Mouse (Mus musculus): Measurements from ENCODE around the gene Casp3. TPM values are rescaled to one million over a fixed set of nuclear protein-coding genes. Genes with fewer than 3 reads are reported as not detected.
A peak's percentile ranks its signal among the peaks of the same experiment; 100 is the strongest.
"Not testable (repeated sequence)": the region's sequence is repeated elsewhere in the genome, so short reads cannot be mapped to it uniquely, and the experiment has no call there.

Casp3 gene
- 59.8 and 65.4 TPM in 2 replicates for polyA plus RNA-seq (2015; fragmentation: Nextera tagmentation; extraction: Ambion mirVana)

DNA sequence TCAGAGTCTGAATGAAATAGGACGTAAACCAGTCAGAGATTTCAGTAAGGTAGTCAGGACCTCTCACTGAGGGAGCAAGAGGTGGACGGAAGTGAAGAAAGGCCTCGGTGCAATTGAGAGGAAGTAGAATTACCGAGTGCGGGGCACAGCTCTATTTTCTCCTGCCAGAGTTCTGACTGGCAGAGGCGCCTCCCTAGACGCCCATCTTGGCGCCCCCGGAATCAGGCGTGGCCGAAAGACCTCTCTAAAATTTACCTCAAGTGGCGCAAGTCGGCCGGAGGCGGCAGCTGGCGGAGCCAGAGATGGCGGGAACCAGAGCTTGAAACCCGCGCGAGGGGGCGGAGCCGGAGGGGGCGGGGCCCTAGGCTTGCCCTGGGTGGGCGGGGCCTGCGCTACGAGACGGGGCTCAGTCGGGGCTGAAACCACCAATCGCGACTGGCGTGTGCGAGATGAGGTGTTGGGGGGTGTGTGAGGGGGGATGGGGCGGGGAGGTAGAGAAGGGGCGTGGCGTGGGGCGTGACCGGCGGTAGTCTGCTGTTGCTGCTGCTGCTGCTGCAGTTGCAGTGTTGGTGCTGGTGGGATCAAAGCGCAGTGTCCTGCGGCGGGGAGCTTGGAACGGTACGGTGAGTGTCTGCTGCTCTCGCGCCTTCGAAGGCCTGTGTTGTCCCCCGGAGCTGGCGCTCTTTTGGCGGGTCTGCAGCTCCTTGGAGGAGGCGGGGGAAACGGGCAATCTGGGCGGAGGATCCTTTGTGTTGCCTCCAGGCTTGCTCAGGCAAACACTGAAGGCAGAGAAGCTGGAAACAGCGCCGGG lies at the start of gene Casp3, which contains the start of gene Primpol:
Gene Casp3, plus strand, starts transcription at position 413 of the 811 bp plus-strand sequence.
Gene Primpol, minus strand, starts transcription at position 334 of the 811 bp plus-strand sequence.
- no peaks in the 10 kb centered on the region for H3K27me3 ChIP-seq (ENCODE audit: control insufficient read depth, insufficient read depth, low read length)
- H3K4me1 ChIP-seq (ENCODE audit: control insufficient read depth, insufficient read depth, low read length): peaks cover 27% of the 10 kb centered on the region
- peak; percentile 98 for ATAC-seq (ENCODE audit: insufficient read depth, low FRiP score)
- no peaks in the 10 kb centered on the region for H3K9me3 ChIP-seq (replicated peaks; ENCODE audit: control insufficient read depth, low read length)
- H3K36me3 ChIP-seq (ENCODE audit: control insufficient read depth, insufficient read depth, low read length): no peaks in the 10 kb centered on the region
- peak within 1 kb of the TSS; percentile 99 for H3K4me2 ChIP-seq (ENCODE audit: low read depth, low read length)
- peak within 1 kb of the TSS; percentile 90 for H3K4me3 ChIP-seq (replicated peaks; ENCODE audit: low read length)
- WGBS: under 1% methylated on average over 52 of the region's 54 CpGs
- H3K9ac ChIP-seq (ENCODE audit: low read length): peak within 1 kb of the TSS; percentile 88
- H3K27ac ChIP-seq (ENCODE audit: low read length): peak within 1 kb of the TSS; percentile 91

DNA sequence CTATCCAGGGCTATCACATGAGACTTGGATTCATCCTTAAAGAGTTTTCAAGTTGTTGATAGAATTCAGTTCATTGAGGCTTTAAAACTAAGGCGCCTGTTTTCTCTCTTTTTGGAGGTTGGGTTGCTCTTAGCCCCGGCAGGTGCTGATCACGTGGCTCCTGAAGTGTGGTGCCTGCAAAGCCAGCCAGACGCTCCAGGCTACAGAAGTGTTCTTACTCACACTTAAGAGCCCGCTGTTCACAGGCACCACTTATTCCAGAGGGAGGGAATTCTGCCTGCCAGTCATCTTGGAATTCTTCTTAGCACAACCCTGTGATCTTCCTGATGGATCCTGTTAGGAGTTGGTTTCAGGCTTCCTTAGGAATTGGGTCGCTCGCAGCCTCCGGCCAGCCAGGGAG lies 49.1 kb upstream of the Casp3 start:
- WGBS: 90% methylated on average over 8 of the region's 8 CpGs
- Histone ChIP-seq H3K9ac (ENCODE audit: low read length) (no peak overlapping the region), H3K36me3 (ENCODE audit: control insufficient read depth, insufficient read depth, low read length) (no peaks in the 10 kb centered on the region), H3K27ac (ENCODE audit: low read length) (no peak overlapping the region), H3K4me1 (ENCODE audit: control insufficient read depth, insufficient read depth, low read length) (no peaks in the 10 kb centered on the region), H3K4me3 (replicated peaks; ENCODE audit: low read length) (no peak overlapping the region), H3K4me2 (ENCODE audit: low read depth, low read length) (no peak overlapping the region), H3K9me3 (replicated peaks; ENCODE audit: control insufficient read depth, low read length) (no peaks in the 10 kb centered on the region), H3K27me3 (ENCODE audit: control insufficient read depth, insufficient read depth, low read length) (no peaks in the 10 kb centered on the region)
- ATAC-seq (ENCODE audit: insufficient read depth, low FRiP score): no peak

DNA sequence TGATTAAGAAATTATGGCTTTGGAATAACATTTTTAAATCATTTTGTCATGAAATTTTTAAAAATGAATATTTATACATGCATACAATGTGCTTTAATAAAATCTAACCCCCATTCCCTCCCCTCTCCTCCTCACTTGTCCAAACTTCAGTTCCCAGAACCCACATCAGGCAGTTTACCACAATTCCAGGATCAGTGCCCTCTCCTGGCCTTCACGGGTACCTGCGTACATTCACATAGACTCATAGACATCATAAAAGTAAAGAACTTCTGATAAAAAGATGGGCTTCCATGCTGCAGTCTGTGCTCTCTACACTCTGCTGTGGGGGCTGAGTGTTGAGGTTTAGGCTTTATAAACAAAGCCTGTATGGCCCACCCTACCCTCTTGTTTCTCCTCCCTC lies 48.1 kb upstream of the Casp3 start:
- 73% methylated on average over 2 of the region's 2 CpGs for WGBS
- ATAC-seq (ENCODE audit: insufficient read depth, low FRiP score): no peak
- H3K9ac ChIP-seq (ENCODE audit: low read length): no peak overlapping the region
- no peaks in the 10 kb centered on the region for H3K4me1 ChIP-seq (ENCODE audit: control insufficient read depth, insufficient read depth, low read length)
- no peaks in the 10 kb centered on the region for H3K36me3 ChIP-seq (ENCODE audit: control insufficient read depth, insufficient read depth, low read length)
- no peak overlapping the region for H3K27ac ChIP-seq (ENCODE audit: low read length)
- H3K27me3 ChIP-seq (ENCODE audit: control insufficient read depth, insufficient read depth, low read length): no peaks in the 10 kb centered on the region
- no peak overlapping the region for H3K4me2 ChIP-seq (ENCODE audit: low read depth, low read length)
- no peak overlapping the region for H3K4me3 ChIP-seq (replicated peaks; ENCODE audit: low read length)
- no peaks in the 10 kb centered on the region for H3K9me3 ChIP-seq (replicated peaks; ENCODE audit: control insufficient read depth, low read length)

DNA sequence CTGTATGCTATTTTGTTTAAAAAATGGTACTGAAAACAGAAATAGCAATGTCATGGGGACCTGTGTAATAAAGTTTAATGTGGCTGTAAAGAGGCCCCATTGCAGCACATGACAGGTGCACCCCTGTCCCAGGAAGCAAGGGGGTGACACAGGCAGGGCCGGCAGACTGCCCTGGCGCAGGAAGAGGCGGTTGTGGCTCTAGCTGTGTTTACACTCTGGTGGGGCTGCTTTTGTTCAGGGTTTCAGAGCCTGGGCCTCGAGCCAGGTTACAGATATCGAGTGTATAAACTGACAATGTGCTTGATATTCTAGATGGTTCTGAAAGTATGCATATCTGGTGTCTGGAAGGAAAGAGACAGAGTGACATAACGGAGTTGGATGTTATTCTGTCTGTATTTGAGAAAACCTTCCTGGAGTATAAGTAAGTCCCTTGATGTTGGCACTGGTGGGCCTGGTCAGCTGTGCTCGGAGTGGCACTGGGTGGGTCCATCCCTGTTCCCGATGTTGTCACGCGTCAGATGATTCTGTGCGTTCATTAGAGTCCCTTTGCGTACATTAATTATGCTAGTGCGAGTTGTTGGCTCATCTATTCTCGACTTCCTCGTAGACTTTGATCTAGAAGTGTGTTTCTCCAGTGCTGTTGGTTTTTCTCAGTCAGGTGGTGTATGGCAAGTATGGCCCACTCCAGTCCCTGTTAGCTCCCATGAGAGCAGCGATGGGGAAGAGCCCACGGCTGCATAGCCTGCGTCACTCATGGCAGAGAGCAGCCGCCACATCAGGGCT lies 47.2 kb upstream of the Casp3 start:
- H3K9ac ChIP-seq (ENCODE audit: low read length): no peak overlapping the region
- no peaks in the 10 kb centered on the region for H3K9me3 ChIP-seq (replicated peaks; ENCODE audit: control insufficient read depth, low read length)
- WGBS: 67% methylated on average over 19 of the region's 19 CpGs
- no peak overlapping the region for H3K4me2 ChIP-seq (ENCODE audit: low read depth, low read length)
- H3K4me3 ChIP-seq (replicated peaks; ENCODE audit: low read length): no peak overlapping the region
- peak; percentile 34; the same call in 1 of the 2 replicates for ATAC-seq (ENCODE audit: insufficient read depth, low FRiP score)
- no peaks in the 10 kb centered on the region for H3K4me1 ChIP-seq (ENCODE audit: control insufficient read depth, insufficient read depth, low read length)
- H3K36me3 ChIP-seq (ENCODE audit: control insufficient read depth, insufficient read depth, low read length): no peaks in the 10 kb centered on the region
- 0 out of 2 replicates have a peak overlapping the region, but pooled peaks have one; percentile 62 for H3K27ac ChIP-seq (ENCODE audit: low read length)
- no peaks in the 10 kb centered on the region for H3K27me3 ChIP-seq (ENCODE audit: control insufficient read depth, insufficient read depth, low read length)

DNA sequence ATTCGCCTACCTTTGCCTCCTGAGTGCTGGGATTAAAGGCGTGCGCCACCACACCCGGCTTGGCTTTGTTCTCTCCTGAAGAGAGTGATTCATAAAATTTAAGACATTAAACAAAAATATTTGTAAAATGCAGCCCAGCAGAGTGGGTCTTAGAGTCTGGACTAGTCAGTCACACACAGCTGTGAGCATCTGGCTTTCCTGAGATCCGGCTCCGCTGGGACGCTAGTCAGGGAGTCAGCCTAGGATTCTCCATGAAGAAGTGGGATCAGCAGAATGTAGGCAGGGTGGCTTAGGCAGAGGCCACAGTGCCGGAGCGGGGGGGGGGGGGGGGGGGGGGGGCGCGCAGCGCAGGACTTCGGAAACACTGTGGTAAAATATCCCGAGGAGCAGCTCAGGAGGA lies 46.4 kb upstream of the Casp3 start:
- Histone ChIP-seq H3K4me1 (ENCODE audit: control insufficient read depth, insufficient read depth, low read length) (no peaks in the 10 kb centered on the region), H3K27ac (ENCODE audit: low read length) (0 out of 2 replicates have a peak overlapping the region, but pooled peaks have one; percentile 62), H3K4me3 (replicated peaks; ENCODE audit: low read length) (no peak overlapping the region), H3K27me3 (ENCODE audit: control insufficient read depth, insufficient read depth, low read length) (no peaks in the 10 kb centered on the region), H3K9ac (ENCODE audit: low read length) (no peak overlapping the region), H3K9me3 (replicated peaks; ENCODE audit: control insufficient read depth, low read length) (no peaks in the 10 kb centered on the region), H3K4me2 (ENCODE audit: low read depth, low read length) (no peak overlapping the region), H3K36me3 (ENCODE audit: control insufficient read depth, insufficient read depth, low read length) (no peaks in the 10 kb centered on the region)
- ATAC-seq (ENCODE audit: insufficient read depth, low FRiP score): peak; percentile 69; the same call in 1 of the 2 replicates
- WGBS: 68% methylated on average over 8 of the region's 14 CpGs

DNA sequence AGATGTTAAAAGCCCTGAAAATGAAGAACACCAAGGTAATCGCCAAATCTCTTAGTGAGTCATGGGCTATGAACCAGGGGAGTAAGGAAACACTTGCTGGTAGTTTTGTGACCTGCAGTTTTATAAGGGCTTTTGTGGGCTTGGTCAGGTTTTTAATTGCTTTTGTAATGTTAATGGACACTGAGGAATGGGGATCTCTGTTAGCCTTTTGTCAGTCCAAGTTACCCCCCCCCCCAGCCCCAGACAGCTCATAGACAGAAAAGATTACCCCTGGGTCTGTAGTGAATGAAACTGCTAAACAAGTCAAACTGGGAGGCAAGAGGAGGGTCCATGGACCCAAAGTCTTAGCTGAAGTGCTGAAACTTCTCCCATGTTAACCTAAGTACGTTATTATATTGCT lies 43.6 kb upstream of the Casp3 start:
- H3K4me1 ChIP-seq (ENCODE audit: control insufficient read depth, insufficient read depth, low read length): no peaks in the 10 kb centered on the region
- WGBS: 88% methylated on average over 2 of the region's 2 CpGs
- no peak for ATAC-seq (ENCODE audit: insufficient read depth, low FRiP score)
- H3K4me3 ChIP-seq (replicated peaks; ENCODE audit: low read length): no peak overlapping the region
- H3K4me2 ChIP-seq (ENCODE audit: low read depth, low read length): no peak overlapping the region
- H3K27ac ChIP-seq (ENCODE audit: low read length): no peak overlapping the region
- no peaks in the 10 kb centered on the region for H3K9me3 ChIP-seq (replicated peaks; ENCODE audit: control insufficient read depth, low read length)
- no peaks in the 10 kb centered on the region for H3K27me3 ChIP-seq (ENCODE audit: control insufficient read depth, insufficient read depth, low read length)
- H3K36me3 ChIP-seq (ENCODE audit: control insufficient read depth, insufficient read depth, low read length): 0 out of 2 replicates have a peak, but pooled peaks cover 6% of the 10 kb centered on the region
- no peak overlapping the region for H3K9ac ChIP-seq (ENCODE audit: low read length)

DNA sequence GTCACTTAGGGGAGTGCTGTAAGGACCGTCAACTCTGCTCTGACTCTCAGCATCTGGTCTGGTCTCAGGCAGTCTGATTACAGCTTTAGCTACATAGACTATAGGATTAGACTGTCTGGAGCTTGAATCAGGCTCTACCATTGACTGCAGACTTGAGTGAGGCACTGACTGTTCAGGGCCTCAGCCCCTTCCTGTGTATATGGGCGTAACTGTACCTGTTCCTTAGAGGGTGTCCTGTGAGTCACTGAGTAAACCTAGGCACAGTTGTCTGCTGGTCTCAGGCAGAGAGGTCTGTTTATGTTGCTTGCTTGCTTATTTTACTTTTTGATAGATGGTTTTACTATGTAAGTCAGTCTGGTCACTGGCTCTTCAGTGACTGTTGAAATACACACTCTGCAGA lies 43.1 kb upstream of the Casp3 start:
- H3K27me3 ChIP-seq (ENCODE audit: control insufficient read depth, insufficient read depth, low read length): no peaks in the 10 kb centered on the region
- H3K4me1 ChIP-seq (ENCODE audit: control insufficient read depth, insufficient read depth, low read length): no peaks in the 10 kb centered on the region
- H3K4me2 ChIP-seq (ENCODE audit: low read depth, low read length): no peak overlapping the region
- H3K9ac ChIP-seq (ENCODE audit: low read length): no peak overlapping the region
- 76% methylated on average over 2 of the region's 2 CpGs for WGBS
- peak; percentile 54; the same call in 1 of the 2 replicates for ATAC-seq (ENCODE audit: insufficient read depth, low FRiP score)
- 0 out of 2 replicates have a peak, but pooled peaks cover 12% of the 10 kb centered on the region for H3K36me3 ChIP-seq (ENCODE audit: control insufficient read depth, insufficient read depth, low read length)
- no peak overlapping the region for H3K4me3 ChIP-seq (replicated peaks; ENCODE audit: low read length)
- no peaks in the 10 kb centered on the region for H3K9me3 ChIP-seq (replicated peaks; ENCODE audit: control insufficient read depth, low read length)
- H3K27ac ChIP-seq (ENCODE audit: low read length): no peak overlapping the region

DNA sequence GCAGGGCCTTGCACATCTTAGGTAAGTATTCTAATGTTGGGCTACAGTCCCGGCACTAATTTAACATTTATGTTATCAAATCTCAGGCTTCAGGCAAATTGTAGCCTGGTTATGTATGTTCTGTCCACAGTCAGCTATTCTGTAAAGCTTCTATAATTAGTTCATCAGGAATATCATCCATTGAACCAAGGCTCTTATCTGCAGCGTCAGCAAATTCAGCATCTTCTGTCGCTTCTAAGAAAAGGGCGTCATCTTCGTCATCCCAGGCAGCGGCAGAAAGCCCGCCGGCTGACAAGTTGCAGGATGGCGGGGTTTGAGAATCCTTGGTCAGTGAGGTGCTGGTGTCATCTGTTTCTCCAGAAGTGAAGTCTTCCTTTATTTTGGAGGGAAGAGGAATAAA lies 38.3 kb upstream of the Casp3 start:
- Histone ChIP-seq H3K27ac (ENCODE audit: low read length) (no peak overlapping the region), H3K27me3 (ENCODE audit: control insufficient read depth, insufficient read depth, low read length) (no peaks in the 10 kb centered on the region), H3K4me2 (ENCODE audit: low read depth, low read length) (no peak overlapping the region), H3K9ac (ENCODE audit: low read length) (no peak overlapping the region), H3K4me1 (ENCODE audit: control insufficient read depth, insufficient read depth, low read length) (no peaks in the 10 kb centered on the region), H3K9me3 (replicated peaks; ENCODE audit: control insufficient read depth, low read length) (no peaks in the 10 kb centered on the region), H3K36me3 (ENCODE audit: control insufficient read depth, insufficient read depth, low read length) (0 out of 2 replicates have a peak, but pooled peaks cover 18% of the 10 kb centered on the region), H3K4me3 (replicated peaks; ENCODE audit: low read length) (no peak overlapping the region)
- ATAC-seq (ENCODE audit: insufficient read depth, low FRiP score): no peak
- WGBS: 94% methylated on average over 9 of the region's 9 CpGs

DNA sequence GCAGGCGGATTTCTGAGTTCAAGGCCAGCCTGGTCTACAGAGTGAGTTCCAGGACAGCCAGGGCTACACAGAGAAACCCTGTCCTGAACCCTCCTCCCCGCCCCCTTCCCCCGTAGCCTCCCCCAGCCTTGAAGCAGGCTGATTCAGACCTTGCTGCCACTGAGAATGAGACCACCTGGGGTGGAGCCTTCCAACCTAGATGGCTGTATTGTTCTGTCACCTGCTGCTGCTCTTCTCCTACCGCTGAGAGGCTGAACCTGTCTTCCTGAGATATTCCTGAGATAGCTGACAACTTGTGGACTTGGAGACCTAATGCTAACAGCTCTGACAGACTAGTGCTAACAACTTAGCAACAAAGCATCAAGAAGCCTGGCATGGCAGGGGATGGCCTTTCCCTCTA lies 32.8 kb upstream of the Casp3 start:
- WGBS: 64% methylated on average over 4 of the region's 4 CpGs

More for the DNA sequence above, 32.8 kb upstream of the Casp3 start:
- H3K4me3 ChIP-seq (replicated peaks; ENCODE audit: low read length); H3K27ac ChIP-seq (ENCODE audit: low read length); H3K4me1 ChIP-seq (ENCODE audit: control insufficient read depth, insufficient read depth, low read length); H3K36me3 ChIP-seq (ENCODE audit: control insufficient read depth, insufficient read depth, low read length); H3K9me3 ChIP-seq (replicated peaks; ENCODE audit: control insufficient read depth, low read length); H3K27me3 ChIP-seq (ENCODE audit: control insufficient read depth, insufficient read depth, low read length); H3K9ac ChIP-seq (ENCODE audit: low read length); ATAC-seq (ENCODE audit: insufficient read depth, low FRiP score); H3K4me2 ChIP-seq (ENCODE audit: low read depth, low read length): not testable (repeated sequence)
